Mouse (Mus musculus): ENCODE measurements around the gene Ubr4.

Ubr4 gene

DNA sequence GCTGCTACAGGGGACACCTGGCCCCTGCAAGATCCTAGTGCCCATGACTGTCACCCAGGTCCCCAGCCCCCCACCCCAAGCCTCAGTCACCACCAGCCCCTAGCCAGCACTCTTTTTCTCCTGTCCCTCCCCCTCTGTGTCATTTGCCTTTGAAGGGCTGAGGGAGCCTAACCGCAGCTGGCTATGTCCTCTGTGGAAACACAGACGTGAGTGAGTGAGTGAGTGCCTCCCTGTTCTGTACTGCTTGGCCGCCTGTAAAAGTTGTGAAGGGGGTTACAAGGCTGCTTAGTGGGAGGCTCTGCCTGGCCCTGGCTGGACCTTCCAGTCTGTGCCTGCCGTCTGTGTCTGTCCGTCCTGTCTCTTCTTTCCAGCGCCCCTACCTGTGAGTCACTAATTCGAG, 183.3 kb downstream of the Ubr4 start:
- no peak for DNase-seq (ENCODE audit: low read depth, low spot score)
- Histone ChIP-seq H3K36me3 (ENCODE audit: control insufficient read depth, insufficient read depth, low read length, poor library complexity, severe bottlenecking) (no peaks in the 10 kb centered on the region), H3K27me3 (ENCODE audit: control insufficient read depth, insufficient read depth, low read length, poor library complexity, severe bottlenecking) (no peaks in the 10 kb centered on the region)

DNA sequence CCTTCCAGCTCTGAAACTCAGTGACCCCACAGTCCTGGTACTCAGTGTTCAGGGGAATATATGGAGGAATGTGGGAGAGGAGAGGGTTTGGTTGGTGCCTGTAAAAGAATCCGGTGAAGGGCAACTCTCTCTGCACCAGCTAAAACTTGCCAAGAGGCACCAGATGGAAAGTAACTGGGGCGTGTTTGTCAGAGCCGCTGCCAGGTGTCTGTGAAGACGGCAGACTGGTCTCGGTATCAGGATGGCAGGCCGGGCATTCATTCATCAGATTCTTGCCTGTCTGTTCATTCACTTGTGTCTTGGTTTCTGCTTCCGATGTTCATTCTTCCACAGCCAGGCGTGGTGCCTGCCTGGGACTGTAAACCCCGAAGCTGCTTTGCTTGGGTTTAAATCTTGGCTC, 184.3 kb downstream of the Ubr4 start:
- Histone ChIP-seq H3K27me3 (ENCODE audit: control insufficient read depth, insufficient read depth, low read length, poor library complexity, severe bottlenecking) (no peaks in the 10 kb centered on the region), H3K36me3 (ENCODE audit: control insufficient read depth, insufficient read depth, low read length, poor library complexity, severe bottlenecking) (no peaks in the 10 kb centered on the region)
- DNase-seq (ENCODE audit: low read depth, low spot score) = no peak
